Mouse (Mus musculus): ENCODE data around the gene Cct6b.
A peak's percentile ranks its signal among the peaks of the same experiment; 100 is the strongest.

Cct6b gene

DNA sequence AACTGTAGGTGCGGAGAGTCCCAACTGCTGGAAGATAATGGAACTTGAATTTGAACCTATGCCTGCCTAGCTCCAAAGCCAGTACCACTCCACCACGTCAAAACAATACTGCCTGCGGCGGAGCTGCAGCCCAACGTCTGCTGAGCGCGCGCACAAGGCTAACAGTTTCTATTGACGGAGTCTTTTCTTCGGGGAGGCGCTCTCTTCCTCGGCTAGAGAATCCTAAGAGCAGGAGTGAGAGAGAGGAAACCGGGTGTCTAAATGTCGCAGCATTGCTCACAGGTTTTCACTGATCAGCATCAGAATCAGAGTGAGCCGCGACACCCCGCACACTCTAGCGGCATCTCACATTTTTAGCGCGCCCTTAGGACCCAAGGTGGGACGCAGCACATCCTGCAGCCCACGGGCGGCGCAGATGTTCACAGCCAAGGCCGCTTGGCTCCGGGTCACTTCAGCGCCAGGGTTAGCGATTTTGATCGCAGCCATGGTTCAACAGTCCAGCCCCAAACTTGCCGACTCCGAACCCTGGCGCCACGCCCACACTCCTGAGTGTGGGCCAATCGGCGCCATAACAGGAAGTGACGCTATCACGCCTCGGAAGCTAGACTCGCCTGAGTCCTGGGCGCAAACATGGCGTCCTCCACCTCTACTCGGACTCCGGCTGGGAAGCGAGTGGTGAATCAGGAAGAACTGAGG lies at the start of gene Cct6b, which contains the start of gene Zfp830:
Cct6b (minus strand) TSS at position 580 of the 696 bp plus-strand sequence.
Zfp830 (plus strand) TSS at position 604 of the 696 bp plus-strand sequence.
- DNase-seq: peak; percentile 97 to 98

DNA sequence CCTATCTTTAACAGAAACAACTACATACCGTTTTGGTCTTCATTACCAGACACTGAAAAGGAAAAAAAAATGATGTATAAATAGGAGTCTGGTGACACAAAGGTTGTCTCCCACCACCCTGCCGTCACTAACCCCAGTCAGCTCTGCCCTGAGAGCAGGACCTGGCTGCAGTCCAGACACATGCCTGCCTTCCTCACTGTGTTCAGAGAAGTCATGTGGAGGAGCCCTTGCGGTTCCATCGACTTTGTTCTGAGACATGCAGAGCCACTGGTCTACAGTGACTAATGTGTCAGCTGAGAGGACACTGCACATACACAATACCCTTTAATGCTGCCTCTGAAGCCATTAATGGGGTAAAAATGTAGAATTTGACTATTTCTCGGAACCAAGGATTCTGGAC lies 44.4 kb upstream of the Cct6b start:
- DNase-seq: peak; percentile 32 to 59

DNA sequence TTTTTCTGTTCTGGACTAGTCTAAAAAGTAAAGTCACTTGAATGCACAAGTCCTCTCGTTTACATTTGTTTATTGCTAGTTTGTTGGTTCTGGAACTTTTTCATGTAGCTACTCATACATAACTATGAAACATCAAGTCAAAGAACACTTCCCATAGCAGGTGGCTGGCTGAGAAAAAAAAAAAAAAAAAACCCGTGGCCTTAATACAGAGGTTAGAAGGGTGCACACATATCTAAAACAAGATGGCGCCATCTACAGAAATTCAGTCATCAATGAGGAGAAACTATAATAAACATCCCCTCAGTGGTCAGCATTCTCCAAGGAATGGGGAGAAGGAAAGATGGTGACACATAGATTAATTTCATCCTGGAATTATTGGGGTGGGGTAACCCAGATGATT lies 43.2 kb upstream of the Cct6b start:
- DNase-seq: no peak

DNA sequence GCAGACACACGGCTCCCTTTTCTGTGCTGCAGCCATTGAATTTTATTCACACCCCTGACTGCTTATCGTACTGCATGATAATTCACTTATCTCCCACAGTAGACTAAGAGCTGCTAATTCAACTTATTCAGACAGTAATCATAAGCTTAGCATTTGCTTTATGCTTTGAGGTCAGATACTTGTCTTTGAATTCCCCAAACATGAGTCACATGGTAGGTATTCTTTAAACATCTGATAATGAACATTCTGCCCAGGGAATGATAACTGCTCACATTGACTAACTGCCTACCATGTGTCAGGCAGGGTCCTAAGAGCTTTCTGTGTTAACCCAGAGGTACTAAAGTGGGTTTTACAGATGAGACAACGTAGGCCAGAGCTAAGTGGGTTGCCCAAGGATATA lies 42.5 kb upstream of the Cct6b start:
- no peak for DNase-seq

DNA sequence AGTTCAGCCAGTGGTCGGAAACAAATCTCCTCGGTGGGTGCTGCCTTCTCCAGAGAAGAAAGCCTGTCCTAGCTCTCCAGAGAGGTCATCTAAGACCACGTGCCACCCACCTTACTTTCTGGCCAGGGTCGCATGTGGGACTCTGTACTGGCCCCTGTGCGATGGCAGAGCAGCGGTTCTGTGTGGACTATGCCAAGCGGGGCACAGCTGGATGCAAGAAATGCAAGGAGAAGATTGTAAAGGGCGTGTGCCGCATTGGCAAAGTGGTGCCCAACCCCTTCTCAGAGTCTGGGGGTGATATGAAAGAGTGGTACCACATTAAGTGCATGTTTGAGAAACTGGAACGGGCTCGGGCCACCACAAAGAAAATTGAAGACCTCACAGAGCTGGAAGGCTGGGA lies 19.3 kb upstream of the Cct6b start:
- DNase-seq: no peak

DNA sequence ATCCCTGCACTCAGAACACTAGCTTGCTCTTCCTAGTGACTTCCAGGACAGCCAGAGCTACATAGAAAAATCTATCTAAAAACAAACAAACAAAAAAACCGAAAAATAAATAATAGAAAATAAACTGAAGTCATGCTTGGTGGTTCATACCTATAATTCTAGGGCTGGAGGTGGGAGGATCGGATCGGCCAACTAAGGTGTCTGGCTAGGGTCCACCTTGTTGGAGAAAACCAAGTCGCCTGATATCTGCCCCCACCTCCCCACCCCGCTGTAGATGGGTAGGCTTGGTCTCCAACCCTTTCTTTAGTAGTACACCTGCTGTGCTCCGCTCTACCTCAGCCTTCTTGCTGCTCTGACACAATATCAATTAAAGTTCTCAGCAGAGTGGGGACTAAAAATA lies 18.1 kb upstream of the Cct6b start:
- DNase-seq: no peak

DNA sequence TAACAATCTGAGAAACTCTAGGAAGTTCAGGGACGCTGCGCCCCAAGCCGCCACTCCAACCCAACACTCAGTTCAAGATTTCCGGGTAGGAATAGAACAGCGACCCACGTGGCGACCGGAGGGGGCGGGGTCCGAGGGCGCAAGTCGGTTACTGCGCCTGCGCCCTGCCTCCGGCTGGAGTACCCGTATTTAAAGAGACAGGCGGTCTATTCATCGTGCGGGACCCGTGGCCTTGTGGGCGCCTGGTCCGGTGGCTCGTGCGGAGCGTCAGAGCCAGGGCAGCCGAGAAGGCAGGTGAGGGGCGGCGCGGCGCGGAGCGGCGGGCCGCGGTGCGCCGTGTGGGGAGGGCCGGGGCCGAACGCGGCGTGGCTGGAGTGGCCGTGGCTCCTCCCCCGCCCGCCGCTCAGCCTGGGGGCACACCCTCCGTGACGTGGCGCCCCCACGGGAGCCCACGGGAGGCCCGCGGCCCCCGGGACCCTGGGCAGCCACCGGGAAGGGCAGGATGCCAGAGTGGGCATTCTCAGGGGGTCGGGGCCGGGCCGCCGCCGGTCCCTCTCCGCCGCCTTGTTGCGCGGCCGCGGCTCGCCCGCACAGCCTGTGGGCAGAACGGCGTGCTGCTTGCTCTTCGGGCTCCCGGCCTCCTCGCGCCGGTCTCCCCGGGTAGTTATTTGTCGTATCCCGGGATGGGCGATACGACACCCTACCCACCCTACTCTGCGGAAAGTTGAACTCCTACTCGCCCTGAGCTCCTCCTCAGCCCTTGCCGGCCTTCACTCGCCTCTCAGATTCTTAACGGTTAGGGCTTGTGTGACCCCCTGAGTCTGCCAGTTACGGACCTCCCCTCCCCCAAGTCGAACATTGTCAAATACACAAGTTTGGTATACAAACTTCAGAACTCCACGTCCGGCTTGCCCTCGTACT lies 17.1 kb upstream of the Cct6b start, which contains the start of gene Lig3:
Lig3 (plus strand) TSS at position 126 of the 921 bp plus-strand sequence.
- DNase-seq: peak; percentile 97

DNA sequence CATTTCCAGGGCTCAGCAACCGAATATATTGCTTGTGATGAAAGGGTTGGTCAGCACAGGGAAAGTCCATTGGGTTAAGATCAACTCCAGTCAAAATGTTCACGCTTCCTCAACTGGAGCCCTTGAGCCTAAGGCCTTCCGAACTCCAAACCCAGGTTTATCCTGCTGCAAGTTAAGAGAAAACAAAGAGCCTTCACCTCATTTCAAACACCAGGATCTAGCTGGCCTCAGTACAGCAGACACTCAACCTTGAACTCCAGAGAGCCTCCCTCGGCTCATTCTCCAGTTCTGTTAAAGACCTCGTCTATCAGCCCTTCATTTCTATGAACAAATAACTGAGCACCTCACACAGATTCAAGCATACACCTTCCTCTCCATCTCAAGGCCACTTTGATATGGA lies 16.0 kb upstream of the Cct6b start:
- no peak for DNase-seq

DNA sequence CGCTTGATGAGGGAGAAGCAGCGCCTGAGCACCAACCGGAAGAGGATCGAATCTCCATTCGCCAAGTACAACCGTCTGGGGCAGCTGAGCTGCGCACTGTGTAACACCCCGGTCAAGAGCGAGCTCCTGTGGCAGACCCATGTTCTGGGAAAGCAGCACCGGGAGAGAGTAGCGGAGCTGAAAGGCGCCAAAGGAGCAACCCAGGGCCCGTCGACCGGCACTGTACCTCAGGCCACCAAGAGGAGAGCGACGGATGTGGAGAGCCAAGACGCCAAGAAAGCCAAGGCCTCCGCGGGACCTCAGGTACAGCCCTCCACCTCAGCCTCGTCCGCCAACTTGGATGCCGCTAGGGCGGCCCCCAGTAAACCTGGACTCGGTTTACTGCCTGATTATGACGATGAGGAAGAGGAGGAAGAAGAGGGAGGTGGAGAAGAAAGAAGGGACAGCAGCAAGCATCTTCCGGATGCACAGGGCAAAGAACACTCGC lies 360 bp upstream of the Cct6b start:
- DNase-seq: no peak

DNA sequence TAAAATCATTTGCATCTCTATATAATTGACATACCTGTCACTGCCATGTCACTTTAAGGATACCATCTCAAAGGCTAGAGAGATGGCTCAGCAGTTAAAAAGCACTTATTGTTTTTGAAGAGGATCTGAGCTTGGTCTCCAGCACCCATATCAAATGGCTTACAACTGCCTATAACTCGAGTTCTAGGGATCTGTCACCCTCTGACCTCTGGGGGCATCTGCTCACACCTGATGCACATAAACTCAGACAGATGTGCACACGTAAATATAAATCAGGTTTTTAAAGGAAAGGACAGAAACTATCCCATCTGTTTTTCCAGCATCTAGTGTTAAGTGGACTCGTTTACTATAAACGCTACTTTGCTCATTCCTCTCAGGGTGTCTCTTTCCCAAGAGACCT lies 860 bp downstream of the Cct6b start:
- no peak for DNase-seq

DNA sequence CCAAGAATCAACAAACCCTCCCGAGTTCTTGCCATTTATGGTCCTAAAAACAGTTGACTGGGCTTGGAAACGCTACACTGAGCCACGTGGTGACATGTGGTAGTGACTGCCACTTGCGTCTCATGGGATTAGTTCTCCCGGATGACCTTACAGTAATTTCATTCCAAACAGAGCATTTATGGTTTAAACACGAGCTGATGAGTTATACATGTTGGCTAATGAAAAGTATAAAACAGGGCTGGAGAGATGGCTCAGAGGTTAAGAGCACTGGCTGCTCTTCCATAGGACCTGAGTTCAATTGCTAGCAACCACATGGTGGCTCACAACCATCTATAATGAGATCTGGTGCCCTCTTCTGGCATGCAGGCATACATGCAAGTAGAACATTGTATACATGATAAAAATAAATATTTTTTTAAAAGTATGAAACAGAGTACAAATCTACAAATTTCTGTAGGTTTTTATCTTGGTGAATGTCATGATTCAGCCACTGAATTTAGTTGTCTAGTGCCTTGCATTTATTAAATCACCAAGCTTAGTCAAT lies 1.8 kb downstream of the Cct6b start:
- DNase-seq: no peak

DNA sequence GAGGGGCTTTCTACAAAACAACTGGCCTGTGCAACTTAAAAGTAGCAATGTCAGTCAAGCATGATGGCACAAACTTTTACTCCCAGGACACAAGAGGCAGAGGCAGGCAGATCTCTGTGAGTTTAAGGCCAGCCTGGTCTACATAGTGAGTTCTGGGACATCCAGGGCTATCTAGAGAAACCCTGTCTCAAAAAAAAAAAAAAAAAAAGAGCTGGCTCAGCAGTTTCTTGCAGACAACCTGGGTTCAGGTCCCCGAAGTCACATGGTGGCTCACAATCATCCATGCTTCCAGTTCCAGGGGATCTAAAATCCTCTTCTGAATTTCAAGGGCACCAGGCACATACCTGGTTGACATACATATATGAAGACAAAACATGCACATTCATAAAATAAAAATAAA lies 8.2 kb downstream of the Cct6b start:
- no peak for DNase-seq

DNA sequence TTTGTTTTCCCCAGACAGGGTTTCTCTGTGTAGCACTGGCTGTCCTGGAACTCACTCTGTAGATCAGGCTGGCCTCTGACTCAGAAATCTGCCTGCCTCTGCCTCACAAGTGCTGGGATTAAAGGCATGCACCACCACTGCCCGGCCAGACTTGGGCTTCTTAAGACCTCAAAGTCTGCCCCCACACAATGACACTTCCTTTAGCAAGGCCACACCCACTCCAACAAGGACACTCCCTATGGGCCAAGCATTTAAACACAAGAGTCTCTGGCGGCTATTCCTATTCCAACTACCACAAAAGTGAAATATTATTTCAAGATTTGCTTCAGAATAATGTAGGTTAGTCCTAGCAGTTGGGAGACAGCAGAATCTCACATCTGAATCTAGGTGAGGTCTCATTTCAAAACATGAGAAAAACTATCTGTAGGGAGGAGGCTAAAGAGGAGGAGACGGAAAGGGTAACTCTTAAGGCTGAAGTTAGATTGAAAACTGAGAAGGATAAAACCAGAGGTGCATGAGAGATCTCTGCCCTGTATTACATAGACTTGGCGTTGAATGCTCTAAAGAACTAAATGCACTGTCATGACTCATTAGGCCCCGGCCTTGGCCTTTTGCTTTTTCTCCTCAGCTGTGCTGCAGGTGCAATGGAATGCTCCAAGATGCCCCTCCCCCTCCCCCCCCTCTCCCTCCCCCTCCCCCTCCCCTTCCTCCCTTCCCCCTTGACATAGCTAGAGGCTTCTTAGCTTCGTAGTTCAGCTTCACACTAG lies 11.6 kb downstream of the Cct6b start:
- no peak for DNase-seq

DNA sequence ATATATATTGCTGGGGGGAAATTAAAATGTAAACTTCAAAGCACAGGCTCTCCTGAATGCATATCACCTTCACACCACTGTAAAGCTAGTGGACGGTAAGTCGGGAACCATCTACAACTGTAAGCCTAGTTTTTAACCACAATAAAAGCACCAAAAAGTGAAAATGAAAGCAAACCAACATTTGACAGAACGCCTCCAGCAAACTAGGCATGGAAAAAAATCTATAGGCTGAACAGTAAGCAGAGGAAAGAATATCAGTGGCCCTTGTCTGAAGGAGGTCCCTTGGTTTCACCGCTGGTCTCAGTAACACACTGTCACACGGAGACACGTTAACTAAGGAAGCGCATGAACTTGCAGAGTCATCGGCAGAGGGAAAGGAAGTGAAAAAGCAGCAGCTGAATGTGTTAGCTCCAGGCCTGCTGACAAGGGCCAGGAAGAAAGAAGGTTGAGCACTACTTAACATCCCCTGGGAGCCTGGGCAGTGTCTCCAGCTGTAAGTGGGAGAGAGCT lies 17.2 kb downstream of the Cct6b start:
- no peak for DNase-seq

DNA sequence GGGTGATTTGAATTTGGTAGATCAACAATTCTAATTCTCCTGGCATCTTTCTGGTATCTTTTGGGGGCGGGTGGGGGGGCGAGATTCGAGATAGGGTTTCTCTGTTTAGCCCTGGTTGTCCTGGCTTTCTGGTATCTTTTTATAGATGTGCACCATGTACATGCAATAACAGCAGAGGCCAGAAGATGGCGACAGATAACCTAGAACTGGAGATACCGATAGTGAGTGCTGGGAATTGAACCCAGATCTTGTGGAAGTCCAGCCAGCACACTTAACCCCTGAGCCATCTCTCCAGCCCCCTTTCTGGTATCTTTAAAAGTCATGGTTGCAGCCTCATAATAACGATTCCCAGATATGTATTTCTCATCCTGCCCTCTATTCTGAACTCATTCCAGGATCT lies 18.0 kb downstream of the Cct6b start:
- peak; percentile 44 to 68 for DNase-seq

DNA sequence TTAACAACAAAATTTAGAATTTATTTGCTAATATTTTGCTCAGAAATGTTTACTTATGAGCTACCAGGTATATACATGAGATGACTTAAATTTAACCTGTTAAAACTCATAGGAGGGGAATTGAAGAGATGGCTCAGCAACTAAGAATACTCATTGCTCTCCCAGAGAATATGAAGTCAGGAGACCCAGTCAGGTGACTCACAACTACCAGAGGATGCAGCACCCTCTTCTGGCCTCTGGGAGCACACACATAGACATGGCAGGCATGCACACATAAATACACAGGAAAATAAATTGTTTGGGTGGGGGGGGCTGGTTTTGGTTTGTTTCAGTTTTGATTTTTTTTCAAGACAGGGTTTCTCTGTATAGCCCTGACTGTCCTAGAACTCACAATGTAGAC lies 25.1 kb downstream of the Cct6b start:
- DNase-seq: no peak

DNA sequence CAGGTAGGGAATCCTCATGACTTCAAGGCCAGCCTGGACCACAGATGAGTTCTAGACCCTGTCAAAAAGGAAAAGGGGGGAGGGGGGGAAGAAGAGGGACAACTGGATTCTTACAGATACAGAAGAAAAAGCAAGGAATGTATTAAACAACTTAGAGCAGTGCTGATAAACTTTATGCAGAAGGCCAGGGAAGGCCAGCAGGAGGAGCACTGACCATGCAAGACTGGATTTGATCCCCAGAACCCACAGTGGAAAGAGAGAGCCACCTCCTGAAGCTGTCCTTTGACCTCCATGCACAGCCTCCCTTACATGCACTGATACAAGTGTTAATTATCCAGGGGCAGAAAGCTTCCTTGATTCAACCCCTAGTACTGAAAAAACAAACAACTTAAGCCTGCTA lies 29.9 kb downstream of the Cct6b start:
- DNase-seq: peak in 1 of 2 experiments; percentile 13

DNA sequence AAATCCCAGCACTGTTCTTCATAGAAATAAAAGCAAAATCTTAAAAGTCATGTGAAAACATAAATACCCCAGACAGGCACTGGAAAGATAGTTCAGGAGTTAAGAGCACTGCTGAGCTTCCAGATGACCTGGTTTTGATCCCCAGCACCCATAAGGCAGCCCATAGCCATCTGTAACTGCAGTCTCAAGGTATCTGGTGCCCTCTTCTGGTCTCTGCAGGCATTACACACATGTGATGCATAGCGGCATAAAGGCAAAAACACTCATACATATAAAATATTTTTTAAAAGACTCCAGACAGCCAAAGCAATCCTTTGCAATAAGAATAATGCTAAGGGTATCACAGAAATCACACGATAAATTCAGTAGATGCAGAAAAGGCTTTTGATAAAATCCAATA lies 37.3 kb downstream of the Cct6b start:
- no peak for DNase-seq

DNA sequence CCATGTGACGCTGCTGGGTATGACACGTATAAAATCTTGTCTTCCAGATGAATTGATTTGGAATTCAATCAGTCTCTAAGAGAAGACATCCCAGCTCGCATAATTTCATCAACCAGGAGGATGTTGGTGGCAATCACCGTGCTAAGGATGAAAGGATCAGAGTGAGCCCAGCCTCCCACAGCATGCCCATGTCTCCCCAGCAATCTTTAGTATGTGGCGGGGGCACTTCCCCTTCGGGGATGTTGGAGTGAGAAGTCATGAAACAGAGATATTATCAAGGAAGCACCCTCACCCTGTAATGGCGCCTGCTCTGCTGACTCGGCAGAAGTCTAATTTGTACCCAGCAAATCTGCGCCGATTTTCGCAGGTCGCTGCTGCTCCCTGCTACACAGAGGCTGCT lies 44.8 kb downstream of the Cct6b start:
- DNase-seq: no peak

DNA sequence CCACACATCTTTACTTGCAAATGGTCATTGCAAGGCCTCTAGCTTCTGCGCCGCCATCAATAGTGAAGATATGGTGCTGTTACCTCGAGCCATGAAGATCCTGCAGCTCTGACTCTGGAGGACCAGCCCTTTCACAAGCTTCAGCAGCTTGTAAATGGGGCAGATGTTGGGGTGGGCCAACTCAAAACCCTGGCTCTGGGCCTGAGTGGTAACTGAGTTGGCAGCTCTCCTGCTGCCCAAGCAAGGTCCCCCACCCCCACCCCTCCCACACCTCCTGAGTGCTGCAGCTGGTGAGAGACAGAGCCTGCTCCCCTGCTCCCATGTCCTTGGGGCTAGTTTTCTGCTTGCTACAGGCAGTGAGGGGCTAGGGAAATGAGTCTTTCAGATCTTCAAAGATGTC lies 51.4 kb downstream of the Cct6b start:
- DNase-seq: no peak

DNA sequence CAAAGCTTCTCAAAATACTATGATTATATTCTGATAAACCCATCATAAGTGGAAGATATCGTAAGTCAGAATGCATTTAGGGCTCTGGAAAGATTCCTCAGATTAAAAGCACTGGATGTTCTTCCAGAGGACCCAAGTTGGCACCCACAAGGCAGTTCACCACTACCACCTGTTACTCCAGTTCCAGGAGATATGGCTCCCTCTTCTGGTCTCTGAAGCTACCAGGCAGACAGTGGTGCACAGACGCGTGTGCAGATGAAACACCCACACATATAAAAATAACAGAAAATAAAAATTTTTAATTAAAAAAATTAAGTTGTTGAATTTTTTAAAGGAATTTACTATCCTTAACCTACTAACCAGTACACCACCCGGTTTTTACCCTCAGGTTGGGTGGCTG lies 55.2 kb downstream of the Cct6b start:
- no peak for DNase-seq

DNA sequence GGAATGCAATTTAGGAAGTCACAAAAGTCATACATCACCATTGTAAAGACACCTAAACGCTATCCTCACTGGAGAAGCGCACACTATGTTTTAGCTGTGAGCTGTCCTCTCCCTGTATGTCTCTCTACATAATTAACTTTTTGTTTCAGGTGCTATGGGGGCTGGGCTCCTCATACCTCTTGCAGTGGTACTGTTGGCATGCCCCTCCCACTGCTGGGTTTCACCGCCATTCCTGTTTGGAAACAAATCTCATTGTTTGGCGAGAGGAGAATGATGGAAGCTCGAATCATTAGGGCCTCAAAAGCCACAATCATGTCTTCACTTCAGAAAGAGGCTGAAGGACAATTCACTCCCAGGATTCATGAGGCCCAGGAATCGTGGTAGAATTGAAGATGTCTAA lies 59.0 kb downstream of the Cct6b start:
- no peak for DNase-seq
